Mouse (Mus musculus): ENCODE data around the gene Dnajb1. TPM values are rescaled to one million over a fixed set of nuclear protein-coding genes. Genes with fewer than 3 reads are reported as not detected.

The Dnajb1 gene
- total and polyA plus RNA-seq, 2 experiments = 8.3 to 18.2 TPM

DNA sequence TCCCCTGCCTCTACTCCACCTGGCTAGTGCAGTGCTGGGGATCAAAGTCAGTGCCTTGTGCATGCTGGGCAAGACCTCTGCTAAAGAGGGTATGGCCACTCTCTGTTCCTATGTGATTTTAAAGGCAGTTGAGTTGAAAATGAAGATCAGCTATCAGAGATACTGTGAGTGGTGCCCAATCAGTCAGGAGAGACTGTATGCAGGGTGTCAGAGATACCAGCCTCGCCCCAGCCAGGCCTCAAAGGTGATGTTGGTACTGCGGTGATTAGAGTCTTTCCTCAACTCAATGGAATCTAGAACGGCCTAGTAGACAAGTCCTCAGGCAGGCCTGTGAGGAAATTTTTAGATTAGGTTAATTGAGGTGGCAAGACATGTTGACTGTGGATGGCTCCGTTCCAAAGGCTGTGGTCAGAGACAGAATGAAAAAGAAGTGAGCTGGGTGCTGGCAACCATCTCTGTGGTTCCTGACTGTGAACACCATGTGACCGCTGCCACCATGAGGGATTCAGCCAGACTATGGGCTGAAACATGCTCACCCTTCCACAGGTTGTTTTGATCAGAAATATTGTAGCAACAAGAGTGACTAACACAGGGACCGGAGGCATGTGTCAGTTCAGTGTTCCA, 17.8 kb downstream of the Dnajb1 start:
- Histone ChIP-seq H3K4me1 (ENCODE audit: control insufficient read depth, insufficient read depth, low read length) (no peaks in the 10 kb centered on the region), H3K27me3 (ENCODE audit: control insufficient read depth, insufficient read depth, low read length) (no peaks in the 10 kb centered on the region), H3K79me2 (ENCODE audit: control insufficient read depth, insufficient read depth, low read length) (no peaks in the 10 kb centered on the region), H3K4me3 (ENCODE audit: insufficient read depth, low read depth, low read length) (no peak overlapping the region), H3K27ac (replicated peaks; ENCODE audit: insufficient read depth, low read depth, low read length) (no peak overlapping the region), H3K9ac (ENCODE audit: low read depth, low read length) (no peak overlapping the region), H3K36me3 (ENCODE audit: control insufficient read depth, insufficient read depth, low read length) (no peaks in the 10 kb centered on the region)
- 89% methylated on average over 6 of the region's 6 CpGs for WGBS
- DNase-seq (ENCODE audit: extremely low read depth, low read depth, low spot score) = no peak
- no peak for TF ChIP-seq POLR2A (IDR thresholded peaks at IDR 0.05; ENCODE audit: extremely low read depth, insufficient read depth, low read length)
- TF ChIP-seq CTCF (IDR thresholded peaks at IDR 0.05; ENCODE audit: low read depth, low read length) = no peak

DNA sequence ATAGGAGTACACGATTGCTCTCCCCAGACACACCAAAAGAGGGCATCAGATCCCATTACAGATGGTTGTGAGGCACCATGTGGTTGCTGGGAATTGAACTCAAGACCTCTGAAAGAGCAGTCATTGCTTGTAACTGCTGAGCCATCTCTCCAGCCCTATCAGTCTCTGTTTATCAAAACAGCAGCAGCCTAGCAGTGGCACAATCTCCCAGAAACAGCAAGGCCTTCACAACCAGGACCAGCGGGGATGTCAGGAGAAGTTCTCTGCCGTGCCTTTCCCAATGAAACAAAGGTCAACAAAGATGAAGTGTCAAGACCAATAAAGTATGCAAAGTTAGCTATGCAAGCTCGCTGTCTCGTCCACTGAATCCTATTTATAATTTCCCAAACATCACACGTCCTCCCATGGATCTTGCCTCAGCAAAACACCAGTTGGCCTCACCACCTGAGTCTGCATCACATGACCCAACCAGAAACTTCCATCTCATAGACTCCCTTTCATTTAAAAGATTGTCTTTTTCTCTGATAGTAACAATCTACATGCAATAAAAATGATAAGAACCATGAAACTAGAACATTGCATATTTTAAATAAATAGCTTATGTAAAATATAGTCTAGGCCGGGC, 24.2 kb downstream of the Dnajb1 start:
- no peaks in the 10 kb centered on the region for H3K79me2 ChIP-seq (ENCODE audit: control insufficient read depth, insufficient read depth, low read length)
- H3K4me1 ChIP-seq (ENCODE audit: control insufficient read depth, insufficient read depth, low read length) = no peaks in the 10 kb centered on the region
- H3K9ac ChIP-seq (ENCODE audit: low read depth, low read length) = no peak overlapping the region
- no peaks in the 10 kb centered on the region for H3K36me3 ChIP-seq (ENCODE audit: control insufficient read depth, insufficient read depth, low read length)
- no peak overlapping the region for H3K4me3 ChIP-seq (ENCODE audit: insufficient read depth, low read depth, low read length)
- no peak overlapping the region for H3K27ac ChIP-seq (replicated peaks; ENCODE audit: insufficient read depth, low read depth, low read length)
- peaks cover 3% of the 10 kb centered on the region; the same call in 1 of the 2 replicates for H3K27me3 ChIP-seq (ENCODE audit: control insufficient read depth, insufficient read depth, low read length)
- 86% methylated on average over 7 of the region's 7 CpGs for WGBS
- no peak for DNase-seq (ENCODE audit: extremely low read depth, low read depth, low spot score)
- TF ChIP-seq POLR2A (IDR thresholded peaks at IDR 0.05; ENCODE audit: extremely low read depth, insufficient read depth, low read length) = no peak

DNA sequence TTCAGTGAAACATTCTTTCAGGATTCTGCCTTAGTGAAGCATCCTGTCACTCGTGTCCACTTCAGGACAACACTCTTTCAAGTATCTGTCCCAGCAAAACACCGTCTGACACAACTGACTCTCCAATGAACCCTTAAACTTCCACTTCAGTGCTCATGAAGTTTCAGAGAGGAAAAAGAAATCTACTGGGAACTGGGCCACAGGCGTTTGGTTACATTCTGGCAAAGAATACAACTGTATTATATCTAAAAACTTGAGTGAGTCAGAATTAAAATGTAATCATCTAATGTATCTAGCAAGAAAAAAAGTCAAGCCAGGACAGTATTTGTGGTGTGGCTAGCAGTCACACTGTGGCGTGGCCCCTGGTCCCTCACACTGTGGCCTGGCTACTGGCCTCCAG, 30.9 kb downstream of the Dnajb1 start:
- H3K4me3 ChIP-seq (ENCODE audit: insufficient read depth, low read depth, low read length) = no peak overlapping the region
- 84% methylated on average over 4 of the region's 4 CpGs for WGBS

DNA sequence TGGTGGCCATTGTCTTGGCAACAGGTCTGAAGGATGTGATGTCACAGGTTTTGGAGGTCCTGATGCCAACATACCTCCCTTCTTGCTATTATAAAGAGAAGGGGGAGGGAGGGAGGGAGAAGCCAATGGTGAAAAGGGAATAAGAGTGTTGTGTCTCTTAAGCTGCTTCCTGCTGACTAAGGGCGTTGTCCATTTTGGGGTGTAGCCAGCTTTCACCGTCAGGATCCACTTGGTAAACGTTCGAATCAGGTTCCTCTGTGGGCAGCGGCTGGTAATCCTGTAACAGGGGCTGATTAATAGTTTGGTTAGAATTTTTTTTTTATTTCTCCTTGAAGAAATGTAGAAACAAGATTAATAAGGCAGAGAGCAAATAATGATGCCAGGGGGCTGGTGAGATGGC, 31.7 kb downstream of the Dnajb1 start:
- no peak overlapping the region for H3K9ac ChIP-seq (ENCODE audit: low read depth, low read length)
- TF ChIP-seq POLR2A (IDR thresholded peaks at IDR 0.05; ENCODE audit: extremely low read depth, insufficient read depth, low read length) (no peak), CTCF (IDR thresholded peaks at IDR 0.05; ENCODE audit: low read depth, low read length) (no peak)
- no peak overlapping the region for H3K4me3 ChIP-seq (ENCODE audit: insufficient read depth, low read depth, low read length)
- H3K79me2 ChIP-seq (ENCODE audit: control insufficient read depth, insufficient read depth, low read length) = no peaks in the 10 kb centered on the region
- no peak overlapping the region for H3K27ac ChIP-seq (replicated peaks; ENCODE audit: insufficient read depth, low read depth, low read length)
- no peaks in the 10 kb centered on the region for H3K36me3 ChIP-seq (ENCODE audit: control insufficient read depth, insufficient read depth, low read length)
- no peak for DNase-seq (ENCODE audit: extremely low read depth, low read depth, low spot score)
- H3K4me1 ChIP-seq (ENCODE audit: control insufficient read depth, insufficient read depth, low read length) = no peaks in the 10 kb centered on the region
- WGBS = 64% methylated on average over 5 of the region's 5 CpGs
- H3K27me3 ChIP-seq (ENCODE audit: control insufficient read depth, insufficient read depth, low read length) = peaks cover 3% of the 10 kb centered on the region; the same call in 1 of the 2 replicates

More for the DNA sequence above, 30.9 kb downstream of the Dnajb1 start:
- no peaks in the 10 kb centered on the region for H3K36me3 ChIP-seq (ENCODE audit: control insufficient read depth, insufficient read depth, low read length)
- H3K4me1 ChIP-seq (ENCODE audit: control insufficient read depth, insufficient read depth, low read length) = no peaks in the 10 kb centered on the region
- TF ChIP-seq CTCF (IDR thresholded peaks at IDR 0.05; ENCODE audit: low read depth, low read length) (no peak), POLR2A (IDR thresholded peaks at IDR 0.05; ENCODE audit: extremely low read depth, insufficient read depth, low read length) (no peak)
- H3K9ac ChIP-seq (ENCODE audit: low read depth, low read length) = no peak overlapping the region
- H3K79me2 ChIP-seq (ENCODE audit: control insufficient read depth, insufficient read depth, low read length) = no peaks in the 10 kb centered on the region
- peaks cover 3% of the 10 kb centered on the region; the same call in 1 of the 2 replicates for H3K27me3 ChIP-seq (ENCODE audit: control insufficient read depth, insufficient read depth, low read length)
- H3K27ac ChIP-seq (replicated peaks; ENCODE audit: insufficient read depth, low read depth, low read length) = no peak overlapping the region
- DNase-seq (ENCODE audit: extremely low read depth, low read depth, low spot score) = no peak

DNA sequence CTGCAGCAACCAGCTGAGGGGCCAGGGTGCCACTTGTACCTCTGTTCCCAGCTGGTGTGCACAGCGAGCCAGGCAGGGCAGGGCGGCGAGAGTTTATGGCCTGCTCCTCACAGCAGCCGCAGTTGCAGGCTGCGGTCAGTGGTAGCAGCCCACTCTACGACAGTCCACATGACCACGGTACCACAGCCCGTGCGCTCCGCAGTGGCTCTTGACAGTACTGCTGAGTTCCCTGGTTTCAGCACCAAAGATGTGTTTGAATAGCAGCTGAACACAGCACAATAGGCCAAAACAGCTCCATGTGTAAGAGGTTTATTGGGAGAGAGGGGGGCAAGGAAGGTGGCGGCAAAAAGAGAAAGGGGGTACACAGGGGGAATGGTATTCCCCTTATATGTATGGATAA, 39.5 kb downstream of the Dnajb1 start:
- no peaks in the 10 kb centered on the region for H3K36me3 ChIP-seq (ENCODE audit: control insufficient read depth, insufficient read depth, low read length)
- H3K4me1 ChIP-seq (ENCODE audit: control insufficient read depth, insufficient read depth, low read length) = peaks cover 2% of the 10 kb centered on the region
- no peak overlapping the region for H3K4me3 ChIP-seq (ENCODE audit: insufficient read depth, low read depth, low read length)
- no peak for TF ChIP-seq POLR2A (IDR thresholded peaks at IDR 0.05; ENCODE audit: extremely low read depth, insufficient read depth, low read length)
- TF ChIP-seq CTCF (IDR thresholded peaks at IDR 0.05; ENCODE audit: low read depth, low read length) = no peak
- no peaks in the 10 kb centered on the region for H3K79me2 ChIP-seq (ENCODE audit: control insufficient read depth, insufficient read depth, low read length)
- 98% methylated on average over 11 of the region's 11 CpGs for WGBS
- no peaks in the 10 kb centered on the region for H3K27me3 ChIP-seq (ENCODE audit: control insufficient read depth, insufficient read depth, low read length)
- H3K9ac ChIP-seq (ENCODE audit: low read depth, low read length) = no peak overlapping the region
- DNase-seq (ENCODE audit: extremely low read depth, low read depth, low spot score) = no peak
- no peak overlapping the region for H3K27ac ChIP-seq (replicated peaks; ENCODE audit: insufficient read depth, low read depth, low read length)

DNA sequence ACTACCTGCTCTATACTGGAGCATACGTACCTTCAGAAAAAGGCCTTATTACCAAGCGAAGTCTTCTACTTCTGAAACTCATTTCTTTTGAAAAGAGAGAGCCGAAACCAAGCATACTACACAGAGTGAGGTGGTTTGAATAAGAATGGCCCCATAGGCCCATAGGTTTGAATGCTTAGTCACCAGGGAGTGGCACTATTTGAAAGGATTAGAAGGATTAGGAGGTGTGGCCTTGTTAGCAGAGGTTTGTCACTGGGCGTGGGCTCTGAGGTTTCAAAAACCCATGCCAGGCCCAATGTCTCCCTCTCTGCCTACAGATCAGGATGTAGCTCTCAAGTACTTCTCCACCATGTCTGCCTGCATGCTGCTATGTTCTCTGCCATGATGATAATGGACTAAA, 40.0 kb downstream of the Dnajb1 start:
- TF ChIP-seq POLR2A (IDR thresholded peaks at IDR 0.05; ENCODE audit: extremely low read depth, insufficient read depth, low read length) (no peak), CTCF (IDR thresholded peaks at IDR 0.05; ENCODE audit: low read depth, low read length) (no peak)
- Histone ChIP-seq H3K27me3 (ENCODE audit: control insufficient read depth, insufficient read depth, low read length) (no peaks in the 10 kb centered on the region), H3K9ac (ENCODE audit: low read depth, low read length) (no peak overlapping the region), H3K4me1 (ENCODE audit: control insufficient read depth, insufficient read depth, low read length) (peaks cover 2% of the 10 kb centered on the region), H3K4me3 (ENCODE audit: insufficient read depth, low read depth, low read length) (no peak overlapping the region), H3K36me3 (ENCODE audit: control insufficient read depth, insufficient read depth, low read length) (no peaks in the 10 kb centered on the region), H3K27ac (replicated peaks; ENCODE audit: insufficient read depth, low read depth, low read length) (no peak overlapping the region), H3K79me2 (ENCODE audit: control insufficient read depth, insufficient read depth, low read length) (no peaks in the 10 kb centered on the region)
- 96% methylated on average over 4 of the region's 4 CpGs for WGBS
- no peak for DNase-seq (ENCODE audit: extremely low read depth, low read depth, low spot score)

All from liver, adult 2 months (tissue).